Mouse (Mus musculus) MEL (cell line): Measurements from ENCODE around the gene Efr3b.

Experiments
- BHLHE40 ChIP-seq: IDR thresholded peaks from 2 replicates; pipeline ENCODE4 v1.6.1; 2012; ENCODE audit warnings: low read depth, mild to moderate bottlenecking, inconsistent platforms, low read length, improper control_type of control experiment, borderline replicate concordance
- CHD2 ChIP-seq: IDR thresholded peaks from 2 replicates; pipeline ENCODE4 v1.6.1; 2011; ENCODE audit warnings: low read length, improper control_type of control experiment
- CTCF ChIP-seq, 3 experiments: IDR thresholded peaks in 2 of 3; conservative IDR thresholded peaks in 1 of 3; 2 replicates each; pipeline ENCODE4 v1.5.1; 2011 to 2012; ENCODE audit warnings: low read length in 3 of 3, low read depth in 2 of 3, mild to moderate bottlenecking in 2 of 3, improper control_type of control experiment in 1 of 3, inconsistent platforms in 1 of 3, mixed read lengths in 1 of 3, moderate library complexity in 1 of 3; ENCODE audit not compliant: control insufficient read depth in 1 of 3, insufficient read depth in 1 of 3, poor library complexity in 1 of 3, severe bottlenecking in 1 of 3
- EP300 ChIP-seq, 2 experiments: IDR thresholded peaks; 2 replicates each; pipeline ENCODE4 v1.6.1; 2011; ENCODE audit warnings: improper control_type of control experiment in 2 of 2, low read length in 2 of 2, low read depth in 1 of 2, mild to moderate bottlenecking in 1 of 2
- ETS1 ChIP-seq: IDR thresholded peaks from 2 replicates; pipeline ENCODE4 v1.6.1; 2012; ENCODE audit warnings: low read depth, mild to moderate bottlenecking, inconsistent platforms, low read length, improper control_type of control experiment, moderate library complexity
- POLR2A ChIP-seq, 2 experiments: IDR thresholded peaks; 2 replicates each; pipeline ENCODE4 v1.6.1; 2011 to 2012; ENCODE audit warnings: low read length in 2 of 2, mild to moderate bottlenecking in 2 of 2, control low read depth in 1 of 2, improper control_type of control experiment in 1 of 2, low read depth in 1 of 2, moderate library complexity in 1 of 2; ENCODE audit not compliant: control insufficient read depth in 1 of 2, insufficient read depth in 1 of 2, poor library complexity in 1 of 2
- RCOR1 ChIP-seq: IDR thresholded peaks from 2 replicates; pipeline ENCODE4 v1.6.1; 2012; ENCODE audit warnings: low read depth, mild to moderate bottlenecking, inconsistent platforms, low read length, improper control_type of control experiment
- TBP ChIP-seq: IDR thresholded peaks from 2 replicates; pipeline ENCODE4 v1.8.0; 2011; ENCODE audit warnings: low read depth, low read length, improper control_type of control experiment

DNA sequence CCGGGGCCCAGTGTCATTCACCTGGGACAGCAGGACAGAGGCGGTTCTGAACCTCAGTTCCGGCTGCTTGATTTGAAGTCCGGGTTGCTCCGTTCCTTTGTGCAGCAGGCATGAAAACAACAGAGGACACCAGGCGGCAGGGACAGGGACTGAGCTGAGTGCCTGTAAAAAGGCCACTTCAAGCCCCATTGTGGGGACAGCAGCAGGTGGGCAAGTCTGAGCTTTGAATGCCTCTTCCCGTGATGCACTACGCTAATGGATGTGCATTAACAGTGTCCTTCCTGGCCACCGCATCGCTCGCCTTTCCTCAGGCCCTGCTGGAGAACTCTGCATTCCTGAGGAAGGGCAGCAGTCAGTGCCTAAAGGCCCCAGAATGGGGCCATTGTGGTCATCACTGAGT is 96.7 kb downstream of the Efr3b start:
- TF ChIP-seq TBP (no peak), ETS1 (no peak), EP300 (IDR thresholded peaks at IDR 0.05; ENCODE audit: low read depth in 1 of 2, low read length in 2 of 2) (no peak), POLR2A (IDR thresholded peaks at IDR 0.05; ENCODE audit: control insufficient read depth in 1 of 2, insufficient read depth in 1 of 2, low read depth in 1 of 2, low read length in 2 of 2, poor library complexity in 1 of 2) (no peak), RCOR1 (no peak), BHLHE40 (no peak), CTCF (IDR thresholded peaks at IDR 0.05 in 2 of 3, conservative IDR thresholded peaks at IDR 0.05 in 1 of 3; ENCODE audit: control insufficient read depth in 1 of 3, insufficient read depth in 1 of 3, low read depth in 2 of 3, low read length in 3 of 3, poor library complexity in 1 of 3, severe bottlenecking in 1 of 3) (no peak), CHD2 (no peak)
